Mouse (Mus musculus): Measurements from ENCODE around the gene Dnah11.

DNA sequence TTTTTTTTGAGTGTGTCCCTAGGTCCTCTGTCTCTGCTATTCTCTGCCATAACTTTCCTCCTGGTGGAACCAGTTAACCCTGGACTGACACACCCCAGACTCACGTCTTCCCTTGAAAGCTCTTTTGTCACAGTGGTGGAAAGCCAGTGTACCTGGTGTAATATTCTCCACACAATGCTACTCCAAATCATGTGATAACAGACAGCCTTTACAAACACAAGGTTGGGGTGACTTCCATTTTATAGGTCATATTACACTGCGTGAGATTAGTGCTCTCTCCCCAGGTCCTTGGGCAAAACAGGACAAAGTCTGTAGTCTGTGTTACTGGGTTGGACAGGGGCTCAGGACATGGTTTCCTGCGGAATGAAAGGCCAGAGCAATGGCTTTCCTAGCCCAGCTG, 311.4 kb downstream of the Dnah11 start:
- TF ChIP-seq POLR2A (IDR thresholded peaks at IDR 0.05; ENCODE audit: extremely low read depth, insufficient read depth, low read length) (no peak), CTCF (IDR thresholded peaks at IDR 0.05; ENCODE audit: extremely low read depth, insufficient read depth, low read length) (no peak)

All from cortical plate, adult 2 months (tissue).